Mouse (Mus musculus) pancreas, adult 10 weeks (tissue): Measurements from ENCODE around the gene Polg. TPM values are rescaled to one million over a fixed set of nuclear protein-coding genes. Genes with fewer than 3 reads are reported as not detected.

Experiments
- polyA plus RNA-seq: library from polyadenylated mRNA; stranded (reverse); fragments of 350-450 nt; fragmentation: Illumina TruSeq; extraction: RNeasy Lipid Tissue Mini Kit (QIAGEN cat#74804); gene quantifications from one replicate; pipeline ENCODE4 v1.2.3, GENCODE M21; 2015; ENCODE audit warnings: low read depth, low replicate concordance; ENCODE audit not compliant: insufficient read depth

The Polg gene
- 15.7 TPM for polyA plus RNA-seq

GRCm38 (mm10) chr7:79466053-79466901 is at the start of gene Polg:
TSS of gene Polg (minus strand) at chr7:79466362.

Other genes with a start within 250 kb of the Polg start
- 7.6 TPM for gene Abhd2, start 193.2 kb downstream of the Polg start, polyA plus RNA-seq
- gene Rlbp1, start 79.3 kb downstream of the Polg start, polyA plus RNA-seq: not detected
- not detected for gene Fanci, start 74.4 kb downstream of the Polg start, polyA plus RNA-seq
- gene Rhcg, start 151.3 kb upstream of the Polg start, polyA plus RNA-seq: not detected
- not detected for gene Ticrr, start 193.8 kb upstream of the Polg start, polyA plus RNA-seq
- gene Kif7, start 249.4 kb upstream of the Polg start, polyA plus RNA-seq: 0.52 TPM